Mouse (Mus musculus) kidney, adult 2 months (tissue): ENCODE data around the gene Defb13. TPM values are rescaled to one million over a fixed set of nuclear protein-coding genes. Genes with fewer than 3 reads are reported as not detected.

Experiments used
- DNase-seq: peaks from one replicate; pipeline ENCODE4 v3.0.0; 2021
- H3K27ac ChIP-seq: fragments of 200-500 bp; 2 replicates; pipeline ENCODE4 v1.5.1; 2012; ENCODE audit warnings: low read depth, low read length, control low read depth, inconsistent platforms; ENCODE audit not compliant: insufficient read depth
- H3K27me3 ChIP-seq: fragments of 200-500 bp; replicated peaks from 2 replicates; pipeline ENCODE4 v1.6.1; 2012; ENCODE audit warnings: mild to moderate bottlenecking, moderate library complexity, low read length, inconsistent platforms; ENCODE audit not compliant: control insufficient read depth, insufficient read depth
- H3K36me3 ChIP-seq: fragments of 200-500 bp; 2 replicates; pipeline ENCODE4 v1.6.1; 2012; ENCODE audit warnings: mild to moderate bottlenecking, moderate library complexity, low read length, inconsistent platforms; ENCODE audit not compliant: control insufficient read depth, insufficient read depth
- H3K4me1 ChIP-seq: fragments of 200-500 bp; 2 replicates; pipeline ENCODE4 v1.6.1; 2011; ENCODE audit warnings: low read length; ENCODE audit not compliant: control insufficient read depth, insufficient read depth
- H3K4me3 ChIP-seq: fragments of 200-500 bp; 2 replicates; pipeline ENCODE4 v1.5.1; 2011; ENCODE audit warnings: mild to moderate bottlenecking, low read depth, low read length, control low read depth; ENCODE audit not compliant: insufficient read depth
- CTCF ChIP-seq: fragments of 200-500 bp; conservative IDR thresholded peaks from 2 replicates; pipeline ENCODE4 v1.5.1; 2011; ENCODE audit warnings: low read depth, mild to moderate bottlenecking, control low read depth, low read length, moderate library complexity, mixed read lengths; ENCODE audit not compliant: insufficient read depth, insufficient read length
- POLR2A ChIP-seq: fragments of 200-500 bp; IDR thresholded peaks from one replicate; pipeline ENCODE4 v1.6.1; 2011; ENCODE audit warnings: low read depth, low read length, control low read depth
- WGBS: fragments of 180-500 bp; shearing (Covaris S2); methylation state at CpG from one replicate; pipeline ENCODE4 v1.1.7; 2018; 5-methylcytosine and 5-hydroxymethylcytosine counted together
- polyA plus RNA-seq: library from polyadenylated mRNA; depleted of rRNA; stranded (reverse); fragments of >200 nt; gene quantifications from 2 replicates; pipeline ENCODE4 v1.2.3, GENCODE M21; 2012; rRNA removed

Gene Defb13
- polyA plus RNA-seq, 1 experiment = not detected

DNA sequence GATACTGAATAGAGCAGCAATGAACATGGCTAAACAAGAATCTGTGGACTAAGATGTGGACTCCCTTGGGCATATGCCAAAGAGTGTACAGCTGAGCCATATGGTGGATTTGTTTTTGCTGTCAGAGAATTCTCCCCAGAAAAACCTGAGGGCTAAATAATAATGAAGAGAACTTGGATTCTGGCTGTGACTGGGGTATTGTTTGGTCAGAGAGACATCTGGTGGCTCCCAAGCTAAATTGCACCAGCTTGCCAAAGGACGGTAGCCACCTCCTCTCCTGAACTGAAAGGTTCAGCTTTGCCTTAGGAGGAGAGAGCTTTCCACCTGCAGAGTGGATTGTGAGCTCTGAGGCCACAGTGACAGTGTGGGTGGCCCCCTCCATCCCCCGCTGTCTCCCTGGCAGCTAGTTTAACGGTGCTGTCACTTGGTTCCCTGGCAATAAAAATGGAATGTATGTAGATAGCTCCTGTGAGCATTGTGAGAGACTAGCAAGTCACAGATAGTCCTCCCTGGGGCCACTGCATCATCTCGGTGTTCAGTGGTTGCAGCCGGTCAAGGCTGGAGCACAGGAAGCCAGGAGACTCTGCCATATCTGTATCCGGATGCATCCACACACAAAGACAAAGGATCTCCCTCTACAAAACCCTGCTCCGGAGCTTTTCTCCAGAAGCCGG lies 35.2 kb downstream of the Defb13 start:
- no peak overlapping the region for H3K4me3 ChIP-seq
- H3K27ac ChIP-seq = no peak overlapping the region
- H3K4me1 ChIP-seq = no peaks in the 10 kb centered on the region
- TF ChIP-seq CTCF (peak; percentile 50), POLR2A (no peak)
- H3K27me3 ChIP-seq = no peaks in the 10 kb centered on the region
- peak; percentile 27 for DNase-seq
- no peaks in the 10 kb centered on the region for H3K36me3 ChIP-seq
- WGBS = 64% methylated on average over 8 of the region's 8 CpGs

DNA sequence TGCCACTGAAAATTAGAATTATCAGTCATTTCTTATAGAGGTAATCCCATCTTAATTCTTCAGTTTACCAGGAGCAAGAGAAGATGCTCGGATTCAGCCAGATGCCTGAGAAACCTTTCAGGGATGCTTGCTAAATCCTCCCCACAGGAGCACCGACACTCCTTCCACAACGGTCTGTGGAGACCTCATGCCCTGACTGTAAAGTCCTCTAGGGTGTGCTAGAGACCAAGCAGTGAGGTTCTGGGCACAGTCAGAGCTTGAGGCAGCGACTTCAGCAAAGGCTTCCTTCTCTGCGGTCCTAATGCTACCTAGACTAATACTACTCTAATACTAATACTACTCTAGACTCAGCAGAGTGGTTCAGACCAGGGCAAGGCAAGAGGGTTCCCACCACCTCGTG lies 45.6 kb downstream of the Defb13 start:
- 12% methylated on average over 6 of the region's 6 CpGs for WGBS
- peak; percentile 63 for DNase-seq

GRCm38 (mm10) chr8:21995181-21995580 lies 48.6 kb downstream of the Defb13 start:
- WGBS = 36% methylated on average over 3 of the region's 3 CpGs
- Histone ChIP-seq H3K4me3 (no peak overlapping the region), H3K27ac (no peak overlapping the region), H3K4me1 (no peaks in the 10 kb centered on the region), H3K36me3 (no peaks in the 10 kb centered on the region), H3K27me3 (no peaks in the 10 kb centered on the region)
- no peak for DNase-seq
- TF ChIP-seq CTCF = no peak
- no peak for TF ChIP-seq POLR2A

More for the DNA sequence above, 45.6 kb downstream of the Defb13 start:
- no peaks in the 10 kb centered on the region for H3K36me3 ChIP-seq
- H3K27ac ChIP-seq = no peak overlapping the region
- H3K4me1 ChIP-seq = no peaks in the 10 kb centered on the region
- H3K27me3 ChIP-seq = no peaks in the 10 kb centered on the region
- H3K4me3 ChIP-seq = no peak overlapping the region
- TF ChIP-seq CTCF = peak; percentile 87
- no peak for TF ChIP-seq POLR2A

Other genes with a start within 250 kb of the Defb13 start
- gene AY761184, start 243.1 kb upstream of the Defb13 start, polyA plus RNA-seq = not detected in 2 replicates
- gene Defa24, start 212.3 kb upstream of the Defb13 start, polyA plus RNA-seq = not detected in 2 replicates
- gene Defb50, start 123.2 kb upstream of the Defb13 start, polyA plus RNA-seq = not detected in 2 replicates
- 1.5 and 2.4 TPM in 2 replicates for gene Defb2, start 106.8 kb upstream of the Defb13 start, polyA plus RNA-seq
- gene Defb10, start 87.9 kb upstream of the Defb13 start, polyA plus RNA-seq = not detected in 2 replicates
- gene Defb9, start 61.3 kb upstream of the Defb13 start, polyA plus RNA-seq = not detected in 2 replicates
- gene Defb11, start 40.4 kb upstream of the Defb13 start, polyA plus RNA-seq = 3.6 and 3.9 TPM in 2 replicates
- gene Defb15, start 14.1 kb upstream of the Defb13 start, polyA plus RNA-seq = not detected in 2 replicates
- not detected in 2 replicates for gene Defb35, start 8.4 kb upstream of the Defb13 start, polyA plus RNA-seq
- 0.05 TPM in 1 of 2 replicates, not detected in the other for gene Fam90a1a, start 12.0 kb downstream of the Defb13 start, polyA plus RNA-seq
- gene Ccdc70, start 23.0 kb downstream of the Defb13 start, polyA plus RNA-seq = not detected in 2 replicates
- gene Atp7b, start 113.5 kb downstream of the Defb13 start, polyA plus RNA-seq = 1.1 and 1.4 TPM in 2 replicates
- gene Alg11, start 114.0 kb downstream of the Defb13 start, polyA plus RNA-seq = 3.6 and 5.7 TPM in 2 replicates
- gene Nek5, start 178.3 kb downstream of the Defb13 start, polyA plus RNA-seq = 0.59 and 0.65 TPM in 2 replicates
- gene Nek3, start 219.7 kb downstream of the Defb13 start, polyA plus RNA-seq = 1.6 and 1.7 TPM in 2 replicates
- gene Ckap2, start 239.1 kb downstream of the Defb13 start, polyA plus RNA-seq = 0.38 and 0.64 TPM in 2 replicates
- 12.0 and 15.0 TPM in 2 replicates for gene Vps36, start 246.0 kb downstream of the Defb13 start, polyA plus RNA-seq